Mouse (Mus musculus) inflammation-experienced regulatory T-cells (primary cell): Measurements from ENCODE around the gene Zkscan1. TPM values are rescaled to one million over a fixed set of nuclear protein-coding genes. Genes with fewer than 3 reads are reported as not detected.

Experiments
- polyA plus RNA-seq, 2 experiments: library from polyadenylated mRNA; unstranded; fragments of 100-300 nt; shearing (Covaris generic); gene quantifications; one replicate each; pipeline ENCODE4 v1.2.1; 2017

The Zkscan1 gene
- 10 to 100 TPM; 11.9 to 14.3 TPM for polyA plus RNA-seq

GRCm38 (mm10) chr5:138084996-138085395 is at the start of gene Zkscan1:
TSS of gene Zkscan1 (plus strand) at chr5:138085084.

GRCm38 (mm10) chr5:138052894-138053293 is 32.0 kb upstream of the Zkscan1 start, which contains the start of gene Smok3c:
TSS of gene Smok3c (plus strand) at chr5:138053194.

GRCm38 (mm10) chr5:138116255-138117198 is 31.6 kb downstream of the Zkscan1 start, which contains the start of gene Zscan21:
TSS of gene Zscan21 (plus strand) at chr5:138116903.

GRCm38 (mm10) chr5:138155443-138155976 is 70.6 kb downstream of the Zkscan1 start, which contains the start of gene Zfp113:
TSS of gene Zfp113 (minus strand) at chr5:138155744.

Other genes with a start within 250 kb of the Zkscan1 start
- 1 to 10 TPM in 1 of 2 experiments, under 1 TPM in 1; 0.36 to 4.3 TPM for gene Pilra, start 248.8 kb upstream of the Zkscan1 start, polyA plus RNA-seq
- gene Pilrb1, start 227.0 kb upstream of the Zkscan1 start, polyA plus RNA-seq: under 1 TPM in 1 of 2 experiments, not detected in 1; 0.56 TPM
- gene Pilrb2, start 213.3 kb upstream of the Zkscan1 start, polyA plus RNA-seq: 1 to 10 TPM in 1 of 2 experiments, not detected in 1; 6.5 TPM
- 1 to 10 TPM in 1 of 2 experiments, under 1 TPM in 1; 0.11 to 1.0 TPM for gene Cyp3a13, start 163.5 kb upstream of the Zkscan1 start, polyA plus RNA-seq
- gene Gjc3, start 122.0 kb upstream of the Zkscan1 start, polyA plus RNA-seq: under 1 TPM in 1 of 2 experiments, not detected in 1; 0.04 TPM
- gene Azgp1, start 103.6 kb upstream of the Zkscan1 start, polyA plus RNA-seq: 1 to 10 TPM in 1 of 2 experiments, under 1 TPM in 1; 0.23 to 1.0 TPM
- 1 to 10 TPM in 1 of 2 experiments, under 1 TPM in 1; 0.11 to 2.1 TPM for gene Smok3a, start 63.8 kb upstream of the Zkscan1 start, polyA plus RNA-seq
- 1 to 10 TPM in 1 of 2 experiments, not detected in 1; 7.7 TPM for gene Smok3b, start 63.7 kb upstream of the Zkscan1 start, polyA plus RNA-seq
- 1 to 10 TPM in 1 of 2 experiments, under 1 TPM in 1; 0.35 to 2.9 TPM for gene Smok3c, start 31.9 kb upstream of the Zkscan1 start, polyA plus RNA-seq
- gene Zscan21, start 31.8 kb downstream of the Zkscan1 start, polyA plus RNA-seq: 10 to 100 TPM; 23.1 to 27.3 TPM
- 10 to 100 TPM; 21.3 to 26.4 TPM for gene Zfp113, start 70.7 kb downstream of the Zkscan1 start, polyA plus RNA-seq
- gene Cops6, start 76.0 kb downstream of the Zkscan1 start, polyA plus RNA-seq: 100 to 1,000 TPM; 183 to 192 TPM
- gene Ap4m1, start 86.9 kb downstream of the Zkscan1 start, polyA plus RNA-seq: 1 to 10 TPM; 8.1 to 8.7 TPM
- gene Mcm7, start 87.3 kb downstream of the Zkscan1 start, polyA plus RNA-seq: 10 to 100 TPM; 57.4 to 74.1 TPM
- gene Taf6, start 102.4 kb downstream of the Zkscan1 start, polyA plus RNA-seq: 10 to 100 TPM; 44.9 to 56.9 TPM
- 10 to 100 TPM; 17.3 to 20.4 TPM for gene Cnpy4, start 102.4 kb downstream of the Zkscan1 start, polyA plus RNA-seq
- gene Mblac1, start 109.2 kb downstream of the Zkscan1 start, polyA plus RNA-seq: under 1 TPM; 0.93 to 0.99 TPM
- 1 to 10 TPM in 1 of 2 experiments, under 1 TPM in 1; 0.49 to 1.4 TPM for gene Nxpe5, start 140.8 kb downstream of the Zkscan1 start, polyA plus RNA-seq
- 100 to 1,000 TPM in 1 of 2 experiments, 10 to 100 TPM in 1; 61.4 to 105 TPM for gene Lamtor4, start 170.4 kb downstream of the Zkscan1 start, polyA plus RNA-seq
- 10 to 100 TPM; 35.3 to 42.7 TPM for gene BC037034, start 178.9 kb downstream of the Zkscan1 start, polyA plus RNA-seq
- 1 to 10 TPM; 1.1 to 1.6 TPM for gene Gal3st4, start 187.8 kb downstream of the Zkscan1 start, polyA plus RNA-seq
- gene Gm43720, start 194.9 kb downstream of the Zkscan1 start, polyA plus RNA-seq: under 1 TPM in 1 of 2 experiments, not detected in 1; 0.02 TPM
- 1 to 10 TPM in 1 of 2 experiments, under 1 TPM in 1; 0.86 to 2.2 TPM for gene Gpc2, start 194.9 kb downstream of the Zkscan1 start, polyA plus RNA-seq
- 1 to 10 TPM in 1 of 2 experiments, under 1 TPM in 1; 0.96 to 1.7 TPM for gene Stag3, start 195.2 kb downstream of the Zkscan1 start, polyA plus RNA-seq